Mouse (Mus musculus) bone marrow, adult 2 months (tissue): ENCODE results near the gene Gas8. TPM values are rescaled to one million over a fixed set of nuclear protein-coding genes. Genes with fewer than 3 reads are reported as not detected.
"Not testable (repeated sequence)": the region's sequence is repeated elsewhere in the genome, so short reads cannot be mapped to it uniquely, and the experiment has no call there.

Experiments used
- H3K27ac ChIP-seq: fragments of 200-500 bp; 2 replicates; pipeline ENCODE4 v1.5.1; 2012; ENCODE audit warnings: low read depth, mild to moderate bottlenecking, control low read depth, inconsistent platforms, low read length; ENCODE audit not compliant: control insufficient read depth, poor library complexity, insufficient read depth
- H3K4me1 ChIP-seq: fragments of 200-500 bp; 2 replicates; pipeline ENCODE4 v1.6.1; 2011; ENCODE audit warnings: low read length; ENCODE audit not compliant: control insufficient read depth, insufficient read depth
- H3K4me3 ChIP-seq: fragments of 200-500 bp; replicated peaks from 2 replicates; pipeline ENCODE3; 2011; ENCODE audit warnings: mild to moderate bottlenecking, low read depth, low read length, control low read depth; ENCODE audit not compliant: control insufficient read depth
- CTCF ChIP-seq: fragments of 200-500 bp; IDR thresholded peaks from 2 replicates; pipeline ENCODE4 v1.5.1; 2011; ENCODE audit warnings: low read length, control low read depth; ENCODE audit not compliant: control insufficient read depth, insufficient read depth
- POLR2A ChIP-seq: fragments of 200-500 bp; IDR thresholded peaks from 2 replicates; pipeline ENCODE4 v1.6.1; 2011; ENCODE audit warnings: low read depth, mild to moderate bottlenecking, control low read depth, low read length, borderline replicate concordance; ENCODE audit not compliant: control insufficient read depth
- WGBS: fragments of 180-500 bp; shearing (Covaris S2); methylation state at CpG from one replicate; pipeline ENCODE4 v1.1.7; 2018; 5-methylcytosine and 5-hydroxymethylcytosine counted together
- polyA plus RNA-seq: library from polyadenylated mRNA; stranded (reverse); fragments of >200 nt; gene quantifications from 2 replicates; pipeline ENCODE4 v1.2.4, GENCODE M21; 2011; ENCODE audit warnings: low replicate concordance; ENCODE audit not compliant: missing spikeins, insufficient read depth, insufficient read length

Gene Gas8
- polyA plus RNA-seq: 3.4 and 6.3 TPM in 2 replicates

- peaks cover 3% of the 10 kb centered on the region; the same call in 1 of the 2 replicates for H3K4me1 ChIP-seq
- under 1% methylated on average over 20 of the region's 20 CpGs for whole genome bisulfite sequencing
- H3K4me3 ChIP-seq: peak within 1 kb of the TSS; percentile 81
- 0 out of 2 replicates have a peak, but pooled peaks have one; percentile 4 for TF ChIP-seq CTCF
- no peak for TF ChIP-seq POLR2A
- H3K27ac ChIP-seq: no peak within 1 kb of the TSS
Observed at GRCm38 (mm10) chr8:123518667-123519066, at the start of gene Gas8. TSS of gene Gas8 (plus strand) at chr8:123518834.

- WGBS: 84% methylated on average over 6 of the region's 6 CpGs
- H3K4me3 ChIP-seq, H3K4me1 ChIP-seq, H3K27ac ChIP-seq: not testable (repeated sequence)
Observed at GRCm38 (mm10) chr8:123472991-123473390, 45.6 kb upstream of the Gas8 start.

- not testable (repeated sequence) for H3K4me3 ChIP-seq, H3K27ac ChIP-seq, H3K4me1 ChIP-seq
- 7% methylated on average over 5 of the region's 5 CpGs for WGBS
Observed at GRCm38 (mm10) chr8:123474549-123474948, 44.1 kb upstream of the Gas8 start.

DNA sequence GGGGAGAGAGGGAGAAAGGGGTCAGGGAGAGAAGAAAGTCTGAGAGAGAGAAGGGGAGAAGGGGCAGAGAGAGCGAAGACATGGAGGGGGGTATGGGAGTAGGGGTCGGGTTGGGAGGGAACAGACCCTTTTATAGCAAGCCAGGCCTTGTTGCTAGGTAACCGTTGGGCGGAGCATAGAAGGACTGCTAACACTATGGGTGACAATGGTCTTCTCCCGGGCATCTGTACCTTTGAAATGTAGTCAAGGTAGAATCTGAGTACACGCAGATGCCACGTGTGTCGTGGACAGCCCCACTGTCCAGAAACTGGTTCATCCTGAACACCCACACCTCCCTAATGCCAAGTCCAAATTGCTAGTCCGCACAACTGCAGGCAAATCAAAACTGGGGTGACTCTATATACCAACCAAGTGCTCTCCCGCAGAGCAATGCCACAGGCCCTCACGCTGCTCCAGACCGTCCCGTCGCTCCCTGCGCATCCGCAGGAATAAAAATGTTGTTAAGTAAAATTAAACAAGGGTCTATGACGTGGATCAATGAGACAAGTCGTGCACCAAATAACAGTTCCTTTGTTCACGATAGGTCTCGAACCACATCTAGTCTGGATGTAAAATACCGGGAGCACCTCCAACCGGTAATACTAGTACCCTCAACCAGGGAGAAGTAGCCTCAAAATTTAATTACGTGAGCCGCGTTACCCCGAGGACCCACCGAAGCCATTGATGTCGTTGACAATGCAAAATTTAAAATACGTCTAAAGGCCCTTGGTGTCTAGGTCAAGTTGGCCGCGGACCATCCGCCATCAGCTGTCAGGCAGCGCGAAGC is 41.5 kb upstream of the Gas8 start:
- 10% methylated on average over 34 of the region's 34 CpGs for WGBS
- Histone ChIP-seq H3K4me1 (no peaks in the 10 kb centered on the region; the same call in 1 of the 2 replicates), H3K27ac (peak overlapping the region; percentile 86), H3K4me3 (peak overlapping the region; percentile 84)
- TF ChIP-seq CTCF (no peak), POLR2A (no peak)

- Histone ChIP-seq H3K27ac (peak within 1 kb of the TSS; percentile 86), H3K4me1 (no peaks in the 10 kb centered on the region; the same call in 1 of the 2 replicates), H3K4me3 (peak within 1 kb of the TSS; percentile 84)
- peak; percentile 50; the same call in 1 of the 2 replicates for TF ChIP-seq POLR2A
- no peak for TF ChIP-seq CTCF
- WGBS: under 1% methylated on average over 58 of the region's 58 CpGs
Observed at GRCm38 (mm10) chr8:123477737-123478258, 40.8 kb upstream of the Gas8 start, which contains the start of gene Afg3l1. TSS of gene Afg3l1 (plus strand) at chr8:123477903.

DNA sequence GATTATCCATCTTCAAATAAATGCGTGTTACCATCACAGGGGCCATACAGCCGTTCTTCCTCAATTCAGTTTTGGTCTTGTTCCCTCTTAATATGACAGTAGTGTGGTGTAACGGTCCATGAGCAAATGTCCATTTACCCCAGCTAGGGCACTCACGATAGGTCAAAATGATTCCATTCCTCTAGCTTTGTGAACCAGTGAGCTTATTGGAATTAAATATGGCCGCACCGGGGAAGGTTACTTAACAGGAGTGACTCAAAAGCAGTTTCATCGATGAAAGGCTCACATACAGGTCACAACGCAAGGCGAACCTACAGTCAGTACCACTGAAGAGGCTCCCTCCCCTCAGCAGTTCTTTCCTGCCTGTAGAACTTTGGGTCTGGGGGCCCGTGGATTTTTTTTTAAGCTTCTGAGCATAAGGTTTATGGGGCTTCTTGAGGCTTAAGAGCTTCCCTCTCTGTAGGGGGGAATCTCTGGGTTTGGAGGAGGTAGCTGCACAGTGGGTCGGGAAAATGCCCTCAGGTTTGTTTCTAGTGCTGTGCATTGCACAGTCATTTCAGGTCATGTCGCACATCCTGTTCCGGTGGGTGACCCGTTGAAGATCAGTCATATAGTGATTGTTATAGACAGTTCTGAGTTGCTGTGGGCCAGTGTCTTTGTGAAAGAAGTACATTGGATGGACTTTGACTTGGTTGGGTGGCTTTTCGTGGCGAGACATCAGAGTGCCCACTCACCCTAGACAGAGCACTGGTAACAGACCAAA is 40.0 kb upstream of the Gas8 start:
- Histone ChIP-seq H3K4me1 (no peaks in the 10 kb centered on the region; the same call in 1 of the 2 replicates), H3K4me3 (peak overlapping the region; percentile 84), H3K27ac (peak overlapping the region; percentile 86)
- no peak for TF ChIP-seq CTCF
- no peak for TF ChIP-seq POLR2A
- 23% methylated on average over 16 of the region's 16 CpGs for WGBS

DNA sequence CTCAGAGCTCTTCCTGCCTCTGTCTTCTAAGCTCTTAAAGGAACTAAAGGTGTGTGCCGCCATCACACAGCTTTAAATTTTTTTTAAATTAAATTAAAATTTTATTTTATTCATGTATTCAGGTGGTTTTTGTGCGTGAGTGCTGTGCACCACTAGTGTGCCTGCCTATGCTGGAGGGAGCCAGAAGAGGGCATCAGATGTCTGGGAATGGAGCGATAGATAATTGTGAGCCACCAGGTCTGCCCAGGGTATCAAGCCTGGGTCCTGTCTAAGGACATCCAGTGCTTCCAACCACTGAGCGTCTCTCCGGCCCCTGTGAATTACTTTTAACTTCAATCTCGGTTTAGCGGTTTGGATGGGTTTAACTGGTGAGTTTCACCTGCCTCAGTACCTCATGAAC is 36.0 kb upstream of the Gas8 start:
- H3K27ac ChIP-seq: no peak overlapping the region
- 93% methylated on average over 7 of the region's 7 CpGs for WGBS
- no peak overlapping the region for H3K4me3 ChIP-seq
- TF ChIP-seq POLR2A: no peak
- peak; percentile 33; the same call in 1 of the 2 replicates for TF ChIP-seq CTCF
- H3K4me1 ChIP-seq: no peaks in the 10 kb centered on the region; the same call in 1 of the 2 replicates

DNA sequence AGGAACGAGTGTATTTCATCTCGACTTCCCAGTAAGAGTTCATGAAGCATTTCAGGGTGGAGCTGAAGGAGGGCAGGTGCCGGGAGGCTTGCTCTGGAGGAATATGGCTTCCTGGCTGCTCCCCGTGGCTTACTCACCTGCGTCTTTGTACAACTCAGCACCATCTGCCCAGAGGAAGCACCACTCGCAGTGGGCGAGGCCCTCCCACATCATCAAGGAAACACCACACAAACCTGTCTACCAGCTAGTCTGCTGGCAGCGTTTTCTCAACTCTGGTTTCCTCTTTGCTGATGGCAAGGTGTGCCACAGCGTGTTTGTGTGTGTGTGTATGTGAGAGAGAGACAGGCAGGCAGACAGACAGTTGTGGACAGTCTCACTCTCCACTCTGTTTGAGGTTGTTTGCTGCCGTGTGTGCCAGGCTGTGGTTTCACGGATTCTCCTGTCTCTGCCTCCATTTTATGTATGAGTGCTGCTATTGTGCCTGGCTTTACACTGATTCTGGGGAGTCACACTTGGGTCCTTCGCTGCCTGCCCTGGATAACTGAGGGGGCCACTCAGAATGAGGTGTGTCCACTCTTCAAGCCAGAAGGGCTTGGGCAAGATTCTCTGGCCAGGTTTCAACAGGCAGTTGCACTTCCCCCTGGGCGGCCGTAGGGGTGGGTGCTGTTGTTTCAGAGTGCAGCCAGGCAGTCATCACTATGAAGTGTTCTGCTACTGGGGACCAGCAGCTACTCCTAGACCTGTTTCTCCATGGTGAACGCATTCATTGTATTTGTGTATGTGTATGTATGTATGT is 27.2 kb upstream of the Gas8 start:
- 65% methylated on average over 15 of the region's 15 CpGs for WGBS
- no peak overlapping the region for H3K4me3 ChIP-seq
- peaks cover 2% of the 10 kb centered on the region; the same call in 1 of the 2 replicates for H3K4me1 ChIP-seq
- peak overlapping the region; percentile 66 for H3K27ac ChIP-seq
- no peak for TF ChIP-seq POLR2A
- no peak for TF ChIP-seq CTCF
